Mouse (Mus musculus) central nervous system, embryonic 14 days (tissue): ENCODE results near the gene Nanos3. TPM values are rescaled to one million over a fixed set of nuclear protein-coding genes. Genes with fewer than 3 reads are reported as not detected.

Experiments used
- polyA plus RNA-seq: library from polyadenylated mRNA; depleted of rRNA; stranded (reverse); fragments of >200 nt; gene quantifications from 2 replicates; pipeline ENCODE4 v1.2.3, GENCODE M21; 2012; rRNA removed

Gene Nanos3
- 7.3 and 8.5 TPM in 2 replicates for polyA plus RNA-seq

GRCm38 (mm10) chr8:84185117-84185516 is at the start of gene Nanos3:
Nanos3 (minus strand) TSS chr8:84185217.

GRCm38 (mm10) chr8:84147769-84148530 is 37.1 kb downstream of the Nanos3 start, which contains the start of the genes Cc2d1a and 4930432K21Rik:
Cc2d1a (minus strand) TSS chr8:84147936.
4930432K21Rik (plus strand) TSS chr8:84148025.

GRCm38 (mm10) chr8:84125656-84126055 is 59.4 kb downstream of the Nanos3 start, which contains the start of gene Podnl1:
Podnl1 (plus strand) TSS chr8:84125989.

Other genes with a start within 250 kb of the Nanos3 start
- 0.63 and 0.70 TPM in 2 replicates for gene Gm10644, start 230.0 kb downstream of the Nanos3 start, polyA plus RNA-seq
- 29.1 and 31.7 TPM in 2 replicates for gene Asf1b, start 229.7 kb downstream of the Nanos3 start, polyA plus RNA-seq
- gene Prkaca, start 212.2 kb downstream of the Nanos3 start, polyA plus RNA-seq = 120 and 126 TPM in 2 replicates
- gene Samd1, start 187.5 kb downstream of the Nanos3 start, polyA plus RNA-seq = 80.0 and 80.3 TPM in 2 replicates
- 0.45 and 0.88 TPM in 2 replicates for gene 1700067K01Rik, start 183.7 kb downstream of the Nanos3 start, polyA plus RNA-seq
- 0.12 and 0.15 TPM in 2 replicates for gene 2210011C24Rik, start 173.0 kb downstream of the Nanos3 start, polyA plus RNA-seq
- 3.1 and 4.9 TPM in 2 replicates for gene Palm3, start 163.7 kb downstream of the Nanos3 start, polyA plus RNA-seq
- gene Il27ra, start 142.6 kb downstream of the Nanos3 start, polyA plus RNA-seq = 0.50 and 0.90 TPM in 2 replicates
- 0.10 and 0.39 TPM in 2 replicates for gene Rln3, start 140.2 kb downstream of the Nanos3 start, polyA plus RNA-seq
- gene Gm10643, start 120.1 kb downstream of the Nanos3 start, polyA plus RNA-seq = 2.6 TPM in 2 replicates
- gene Rfx1, start 118.4 kb downstream of the Nanos3 start, polyA plus RNA-seq = 30.3 and 36.4 TPM in 2 replicates
- 110 and 117 TPM in 2 replicates for gene Dcaf15, start 80.4 kb downstream of the Nanos3 start, polyA plus RNA-seq
- 0.18 and 0.85 TPM in 2 replicates for gene Podnl1, start 59.2 kb downstream of the Nanos3 start, polyA plus RNA-seq
- gene Cc2d1a, start 37.3 kb downstream of the Nanos3 start, polyA plus RNA-seq = 40.1 and 44.7 TPM in 2 replicates
- gene 4930432K21Rik, start 37.2 kb downstream of the Nanos3 start, polyA plus RNA-seq = 2.1 and 2.6 TPM in 2 replicates
- gene Zswim4, start 51.8 kb upstream of the Nanos3 start, polyA plus RNA-seq = 46.8 and 54.4 TPM in 2 replicates
- 236 and 241 TPM in 2 replicates for gene D8Ertd738e, start 64.5 kb upstream of the Nanos3 start, polyA plus RNA-seq
- gene Mri1, start 72.1 kb upstream of the Nanos3 start, polyA plus RNA-seq = 36.9 and 41.9 TPM in 2 replicates
- gene Ccdc130, start 85.2 kb upstream of the Nanos3 start, polyA plus RNA-seq = 49.7 and 56.7 TPM in 2 replicates
- gene Cacna1a, start 203.2 kb upstream of the Nanos3 start, polyA plus RNA-seq = 44.1 and 52.9 TPM in 2 replicates